Mouse (Mus musculus): ENCODE measurements around the gene Ccdc187. TPM values are rescaled to one million over a fixed set of nuclear protein-coding genes. Genes with fewer than 3 reads are reported as not detected.

Ccdc187 gene
- polyA plus RNA-seq, 1 experiment from 2014 or later = 0.09 TPM

- ATAC-seq (replicated peaks; ENCODE audit: insufficient number of reproducible peaks, low FRiP score, low TSS enrichment) = no peak
- H3K27ac ChIP-seq (ENCODE audit: low read depth, low read length) = no peak overlapping the region
- H3K4me1 ChIP-seq (ENCODE audit: control insufficient read depth, insufficient read depth, low read length) = peaks cover 44% of the 10 kb centered on the region
- H3K9ac ChIP-seq (ENCODE audit: low read depth, low read length) = no peak overlapping the region
- H3K9me3 ChIP-seq (replicated peaks; ENCODE audit: control insufficient read depth, low read length) = no peaks in the 10 kb centered on the region
- H3K27me3 ChIP-seq (ENCODE audit: control insufficient read depth, insufficient read depth, low read length) = no peaks in the 10 kb centered on the region
- no peaks in the 10 kb centered on the region for H3K36me3 ChIP-seq (ENCODE audit: control insufficient read depth, insufficient read depth, low read length)
- no peak overlapping the region for H3K4me2 ChIP-seq
- H3K4me3 ChIP-seq (ENCODE audit: low read depth, low read length) = no peak overlapping the region
- 52% methylated on average over 2 of the region's 2 CpGs for WGBS (ENCODE audit: insufficient replicate concordance)
Measured at GRCm38 (mm10) chr2:26312812-26313211, 18.5 kb upstream of the Ccdc187 start.

GRCm38 (mm10) chr2:26311936-26312335, 17.6 kb upstream of the Ccdc187 start:
- Histone ChIP-seq H3K4me2 (no peak overlapping the region), H3K4me1 (ENCODE audit: control insufficient read depth, insufficient read depth, low read length) (peaks cover 36% of the 10 kb centered on the region), H3K9ac (ENCODE audit: low read depth, low read length) (no peak overlapping the region), H3K4me3 (ENCODE audit: low read depth, low read length) (no peak overlapping the region), H3K27ac (ENCODE audit: low read depth, low read length) (no peak overlapping the region), H3K27me3 (ENCODE audit: control insufficient read depth, insufficient read depth, low read length) (no peaks in the 10 kb centered on the region), H3K9me3 (replicated peaks; ENCODE audit: control insufficient read depth, low read length) (no peaks in the 10 kb centered on the region), H3K36me3 (ENCODE audit: control insufficient read depth, insufficient read depth, low read length) (no peaks in the 10 kb centered on the region)
- WGBS (ENCODE audit: insufficient replicate concordance) = 55% methylated on average over 5 of the region's 5 CpGs
- no peak for ATAC-seq (replicated peaks; ENCODE audit: insufficient number of reproducible peaks, low FRiP score, low TSS enrichment)

- WGBS (ENCODE audit: insufficient replicate concordance) = 19% methylated on average over 10 of the region's 10 CpGs
- peak overlapping the region; percentile 18; the same call in 1 of the 2 replicates for H3K4me2 ChIP-seq
- no peak; the same call in 1 of the 2 replicates for ATAC-seq (replicated peaks; ENCODE audit: insufficient number of reproducible peaks, low FRiP score, low TSS enrichment)
- peak overlapping the region; percentile 7; the same call in 1 of the 2 replicates for H3K9ac ChIP-seq (ENCODE audit: low read depth, low read length)
- H3K27me3 ChIP-seq (ENCODE audit: control insufficient read depth, insufficient read depth, low read length) = no peaks in the 10 kb centered on the region
- H3K9me3 ChIP-seq (replicated peaks; ENCODE audit: control insufficient read depth, low read length) = no peaks in the 10 kb centered on the region
- H3K36me3 ChIP-seq (ENCODE audit: control insufficient read depth, insufficient read depth, low read length) = no peaks in the 10 kb centered on the region
- H3K27ac ChIP-seq (ENCODE audit: low read depth, low read length) = peak overlapping the region; percentile 80
- no peak overlapping the region for H3K4me3 ChIP-seq (ENCODE audit: low read depth, low read length)
- peaks cover 23% of the 10 kb centered on the region for H3K4me1 ChIP-seq (ENCODE audit: control insufficient read depth, insufficient read depth, low read length)
Measured at GRCm38 (mm10) chr2:26309739-26310138, 15.4 kb upstream of the Ccdc187 start.

DNA sequence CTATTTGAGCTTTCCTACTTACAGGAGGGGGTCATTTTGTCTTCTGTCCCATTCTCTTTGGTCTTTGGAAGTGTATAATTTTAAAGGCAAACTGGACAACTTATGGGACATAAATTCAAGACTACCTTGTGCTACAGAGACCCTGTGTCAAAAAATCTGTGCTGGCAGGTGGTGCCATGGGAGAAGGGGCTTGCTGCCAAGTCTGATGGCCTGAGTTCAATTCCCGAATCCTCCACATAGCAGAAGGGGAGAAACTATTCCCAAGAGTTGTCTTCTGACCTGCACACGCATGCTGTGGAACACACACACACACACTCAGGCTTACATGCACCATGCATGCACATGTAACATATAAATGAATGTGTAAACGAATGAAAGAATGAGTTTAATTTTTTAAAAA, 12.3 kb upstream of the Ccdc187 start:
- WGBS (ENCODE audit: insufficient replicate concordance) = 77% methylated on average over 3 of the region's 3 CpGs
- no peaks in the 10 kb centered on the region for H3K36me3 ChIP-seq (ENCODE audit: control insufficient read depth, insufficient read depth, low read length)
- H3K27me3 ChIP-seq (ENCODE audit: control insufficient read depth, insufficient read depth, low read length) = no peaks in the 10 kb centered on the region
- H3K9me3 ChIP-seq (replicated peaks; ENCODE audit: control insufficient read depth, low read length) = no peaks in the 10 kb centered on the region
- no peak for ATAC-seq (replicated peaks; ENCODE audit: insufficient number of reproducible peaks, low FRiP score, low TSS enrichment)
- no peak overlapping the region for H3K9ac ChIP-seq (ENCODE audit: low read depth, low read length)
- no peak overlapping the region for H3K4me3 ChIP-seq (ENCODE audit: low read depth, low read length)
- H3K4me1 ChIP-seq (ENCODE audit: control insufficient read depth, insufficient read depth, low read length) = peaks cover 10% of the 10 kb centered on the region
- H3K27ac ChIP-seq (ENCODE audit: low read depth, low read length) = no peak overlapping the region
- no peak overlapping the region for H3K4me2 ChIP-seq

DNA sequence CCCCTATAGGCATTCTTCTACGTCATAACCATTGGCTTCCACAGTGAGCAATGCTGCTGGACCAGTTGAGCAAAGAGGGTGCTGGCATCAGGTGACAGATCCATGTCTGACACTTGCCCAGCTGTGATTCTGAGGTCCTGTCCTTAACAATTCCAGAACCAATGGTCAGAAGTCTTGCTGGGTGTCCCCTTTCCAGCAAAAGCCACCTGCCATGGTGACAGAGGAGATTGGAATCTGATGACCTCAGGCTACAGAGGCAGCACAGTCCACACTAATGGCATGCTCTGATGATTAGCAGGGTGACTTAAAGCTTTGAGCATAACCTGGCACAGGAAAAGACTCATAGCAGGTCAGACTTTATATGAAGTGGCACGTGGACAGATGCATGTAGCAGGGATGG, 11.2 kb upstream of the Ccdc187 start:
- H3K27me3 ChIP-seq (ENCODE audit: control insufficient read depth, insufficient read depth, low read length) = no peaks in the 10 kb centered on the region
- H3K9ac ChIP-seq (ENCODE audit: low read depth, low read length) = no peak overlapping the region
- no peak overlapping the region for H3K4me3 ChIP-seq (ENCODE audit: low read depth, low read length)
- H3K36me3 ChIP-seq (ENCODE audit: control insufficient read depth, insufficient read depth, low read length) = no peaks in the 10 kb centered on the region
- WGBS (ENCODE audit: insufficient replicate concordance) = 65% methylated on average over 2 of the region's 2 CpGs
- H3K4me2 ChIP-seq = no peak overlapping the region
- ATAC-seq (replicated peaks; ENCODE audit: insufficient number of reproducible peaks, low FRiP score, low TSS enrichment) = no peak
- H3K9me3 ChIP-seq (replicated peaks; ENCODE audit: control insufficient read depth, low read length) = no peaks in the 10 kb centered on the region
- H3K27ac ChIP-seq (ENCODE audit: low read depth, low read length) = no peak overlapping the region
- peaks cover 12% of the 10 kb centered on the region for H3K4me1 ChIP-seq (ENCODE audit: control insufficient read depth, insufficient read depth, low read length)

DNA sequence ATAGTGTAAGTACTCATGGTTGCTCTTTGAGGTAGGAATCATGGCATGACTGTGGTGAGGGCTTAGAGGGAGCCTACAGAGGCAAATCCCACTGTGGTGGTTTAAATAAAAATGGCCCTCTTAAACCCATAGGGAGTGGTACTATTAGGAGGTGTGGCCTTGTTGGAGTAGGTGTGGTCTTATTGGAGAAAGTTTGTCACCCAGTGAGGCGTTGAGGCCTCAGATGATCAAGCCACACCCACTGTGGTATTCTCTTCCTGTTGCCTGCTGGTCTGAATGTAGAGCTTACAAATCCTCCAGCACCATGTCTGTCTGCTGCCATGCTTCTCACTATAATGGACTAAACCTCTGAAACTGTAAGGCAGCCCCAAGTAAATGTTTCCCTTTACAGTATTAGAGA, 10.4 kb upstream of the Ccdc187 start:
- Histone ChIP-seq H3K9me3 (replicated peaks; ENCODE audit: control insufficient read depth, low read length) (no peaks in the 10 kb centered on the region), H3K27me3 (ENCODE audit: control insufficient read depth, insufficient read depth, low read length) (0 out of 2 replicates have a peak, but pooled peaks cover 2% of the 10 kb centered on the region), H3K27ac (ENCODE audit: low read depth, low read length) (no peak overlapping the region), H3K4me1 (ENCODE audit: control insufficient read depth, insufficient read depth, low read length) (peaks cover 17% of the 10 kb centered on the region), H3K9ac (ENCODE audit: low read depth, low read length) (no peak overlapping the region), H3K4me2 (no peak overlapping the region), H3K36me3 (ENCODE audit: control insufficient read depth, insufficient read depth, low read length) (no peaks in the 10 kb centered on the region), H3K4me3 (ENCODE audit: low read depth, low read length) (no peak overlapping the region)
- WGBS (ENCODE audit: insufficient replicate concordance) = 41% methylated on average over 1 of the region's 1 CpGs
- no peak for ATAC-seq (replicated peaks; ENCODE audit: insufficient number of reproducible peaks, low FRiP score, low TSS enrichment)

DNA sequence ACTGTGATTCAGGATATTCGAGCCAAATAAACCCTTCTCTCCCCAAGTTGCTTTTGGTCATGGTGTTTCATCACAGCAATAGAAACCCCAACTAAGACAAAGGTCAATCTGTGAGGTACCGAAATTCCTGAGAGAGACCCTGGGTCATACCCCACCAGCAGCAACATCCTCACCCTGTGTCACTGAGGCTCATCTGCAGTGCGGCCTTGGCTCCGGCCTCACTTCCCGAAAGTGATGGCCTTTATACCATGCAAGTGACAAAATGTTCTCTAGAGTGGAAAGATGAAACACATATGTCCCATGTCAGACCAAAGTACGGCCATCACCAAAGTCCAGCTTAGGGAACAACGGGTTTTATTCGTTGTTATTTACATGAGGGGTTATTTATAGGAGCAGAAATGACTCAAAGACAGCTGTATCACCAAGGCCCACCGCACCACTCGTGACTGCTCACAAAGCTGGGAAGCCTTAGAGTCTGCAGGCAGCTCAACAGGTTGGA, 7.7 kb upstream of the Ccdc187 start:
- H3K27me3 ChIP-seq (ENCODE audit: control insufficient read depth, insufficient read depth, low read length) = 0 out of 2 replicates have a peak, but pooled peaks cover 2% of the 10 kb centered on the region
- H3K9me3 ChIP-seq (replicated peaks; ENCODE audit: control insufficient read depth, low read length) = no peaks in the 10 kb centered on the region
- no peak overlapping the region for H3K9ac ChIP-seq (ENCODE audit: low read depth, low read length)
- H3K4me3 ChIP-seq (ENCODE audit: low read depth, low read length) = no peak overlapping the region
- H3K4me1 ChIP-seq (ENCODE audit: control insufficient read depth, insufficient read depth, low read length) = peaks cover 34% of the 10 kb centered on the region
- no peak for ATAC-seq (replicated peaks; ENCODE audit: insufficient number of reproducible peaks, low FRiP score, low TSS enrichment)
- no peak overlapping the region for H3K27ac ChIP-seq (ENCODE audit: low read depth, low read length)
- 81% methylated on average over 10 of the region's 10 CpGs for WGBS (ENCODE audit: insufficient replicate concordance)
- H3K36me3 ChIP-seq (ENCODE audit: control insufficient read depth, insufficient read depth, low read length) = no peaks in the 10 kb centered on the region
- no peak overlapping the region for H3K4me2 ChIP-seq

- Histone ChIP-seq H3K4me3 (ENCODE audit: low read depth, low read length) (no peak overlapping the region), H3K4me1 (ENCODE audit: control insufficient read depth, insufficient read depth, low read length) (peaks cover 42% of the 10 kb centered on the region), H3K27me3 (ENCODE audit: control insufficient read depth, insufficient read depth, low read length) (0 out of 2 replicates have a peak, but pooled peaks cover 2% of the 10 kb centered on the region), H3K9ac (ENCODE audit: low read depth, low read length) (no peak overlapping the region), H3K27ac (ENCODE audit: low read depth, low read length) (no peak overlapping the region), H3K36me3 (ENCODE audit: control insufficient read depth, insufficient read depth, low read length) (no peaks in the 10 kb centered on the region), H3K9me3 (replicated peaks; ENCODE audit: control insufficient read depth, low read length) (no peaks in the 10 kb centered on the region), H3K4me2 (peak overlapping the region; percentile 34; the same call in 1 of the 2 replicates)
- WGBS (ENCODE audit: insufficient replicate concordance) = 2% methylated on average over 3 of the region's 3 CpGs
- no peak for ATAC-seq (replicated peaks; ENCODE audit: insufficient number of reproducible peaks, low FRiP score, low TSS enrichment)
Measured at GRCm38 (mm10) chr2:26300808-26301174, 6.4 kb upstream of the Ccdc187 start.

GRCm38 (mm10) chr2:26300161-26300807, 5.9 kb upstream of the Ccdc187 start:
- no peak overlapping the region for H3K27ac ChIP-seq (ENCODE audit: low read depth, low read length)
- H3K4me3 ChIP-seq (ENCODE audit: low read depth, low read length) = no peak overlapping the region
- peak overlapping the region; percentile 34; the same call in 1 of the 2 replicates for H3K4me2 ChIP-seq
- H3K9ac ChIP-seq (ENCODE audit: low read depth, low read length) = peak overlapping the region; percentile 31; the same call in 1 of the 2 replicates
- 0 out of 2 replicates have a peak, but pooled peaks cover 2% of the 10 kb centered on the region for H3K27me3 ChIP-seq (ENCODE audit: control insufficient read depth, insufficient read depth, low read length)
- H3K9me3 ChIP-seq (replicated peaks; ENCODE audit: control insufficient read depth, low read length) = no peaks in the 10 kb centered on the region
- H3K4me1 ChIP-seq (ENCODE audit: control insufficient read depth, insufficient read depth, low read length) = peaks cover 42% of the 10 kb centered on the region
- 24% methylated on average over 5 of the region's 5 CpGs for WGBS (ENCODE audit: insufficient replicate concordance)
- ATAC-seq (replicated peaks; ENCODE audit: insufficient number of reproducible peaks, low FRiP score, low TSS enrichment) = peak; percentile 36
- no peaks in the 10 kb centered on the region for H3K36me3 ChIP-seq (ENCODE audit: control insufficient read depth, insufficient read depth, low read length)

All from heart, embryonic 11.5 days (tissue).